Mouse (Mus musculus) layer of hippocampus, adult 9-10 months (tissue): Measurements from ENCODE around the gene Lpo.

Experiments used
- DNase-seq: peaks from one replicate; pipeline ENCODE4 v3.0.0; 2022; ENCODE audit warnings: low spot score

Lpo gene

DNA sequence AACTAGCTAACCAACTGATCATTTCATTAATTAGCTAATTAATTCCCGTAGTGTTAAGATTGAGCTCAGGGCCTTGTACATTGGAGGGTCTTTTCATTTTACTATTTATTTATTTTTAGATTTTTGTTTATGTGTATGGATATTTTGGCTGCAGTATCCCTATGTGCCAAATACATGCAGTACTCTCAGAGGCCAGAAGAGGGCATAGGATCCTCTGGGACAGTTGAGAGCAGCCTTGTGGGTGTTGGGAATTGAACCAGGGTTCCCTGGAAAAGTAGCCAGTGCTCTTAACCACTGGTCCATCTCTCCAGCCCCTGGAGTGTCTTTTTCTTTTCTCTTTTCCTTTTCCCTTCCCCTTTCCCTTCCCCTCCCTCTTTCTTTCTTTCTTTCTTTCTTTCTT lies 22.6 kb downstream of the Lpo start:
- DNase-seq, result no peak

DNA sequence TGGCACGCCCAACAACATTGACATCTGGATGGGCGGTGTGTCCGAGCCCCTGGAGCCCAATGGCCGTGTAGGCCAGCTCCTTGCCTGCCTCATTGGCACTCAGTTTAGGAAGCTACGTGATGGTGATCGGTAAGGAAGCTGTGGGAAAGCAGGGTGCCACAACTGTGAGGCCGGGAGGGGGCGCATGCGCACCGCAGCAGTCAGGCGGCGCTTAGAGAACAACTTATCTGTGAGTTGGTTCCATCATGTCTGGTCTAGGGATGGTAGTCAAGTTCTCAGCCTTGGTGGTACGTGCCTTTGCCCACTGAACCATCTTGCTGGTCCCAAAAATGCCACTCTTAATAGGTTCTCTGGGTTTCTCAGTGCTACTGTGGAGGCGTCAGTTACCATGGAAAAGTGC lies 25.5 kb downstream of the Lpo start:
- DNase-seq, result no peak

DNA sequence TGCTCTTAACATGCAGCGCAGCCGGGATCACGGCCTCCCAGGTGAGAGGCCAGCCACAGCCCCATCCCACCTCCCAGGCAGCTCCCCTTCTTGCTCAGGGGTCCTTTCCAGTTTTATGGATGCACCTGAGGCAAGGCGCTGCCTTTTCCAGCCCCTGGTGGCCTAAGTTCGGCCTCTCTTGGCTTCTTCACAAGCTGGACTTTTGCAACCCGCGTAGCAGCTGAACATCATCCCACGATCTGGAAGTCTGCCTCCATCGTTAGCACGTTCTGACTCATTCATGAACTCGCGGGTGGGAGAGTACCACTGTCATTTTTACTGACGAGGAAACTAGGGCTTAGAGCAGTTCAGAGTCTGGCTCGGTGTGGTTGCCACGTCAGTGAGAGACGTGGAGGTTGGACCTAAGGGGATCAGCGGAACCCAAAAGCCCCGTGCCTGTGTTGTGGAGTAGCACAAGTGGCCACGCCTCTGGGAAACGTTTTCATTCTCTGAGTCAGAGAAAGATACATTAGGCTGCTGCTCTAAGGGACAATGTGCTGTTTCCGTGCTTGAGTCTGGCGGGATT lies 26.3 kb downstream of the Lpo start:
- DNase-seq, result no peak

DNA sequence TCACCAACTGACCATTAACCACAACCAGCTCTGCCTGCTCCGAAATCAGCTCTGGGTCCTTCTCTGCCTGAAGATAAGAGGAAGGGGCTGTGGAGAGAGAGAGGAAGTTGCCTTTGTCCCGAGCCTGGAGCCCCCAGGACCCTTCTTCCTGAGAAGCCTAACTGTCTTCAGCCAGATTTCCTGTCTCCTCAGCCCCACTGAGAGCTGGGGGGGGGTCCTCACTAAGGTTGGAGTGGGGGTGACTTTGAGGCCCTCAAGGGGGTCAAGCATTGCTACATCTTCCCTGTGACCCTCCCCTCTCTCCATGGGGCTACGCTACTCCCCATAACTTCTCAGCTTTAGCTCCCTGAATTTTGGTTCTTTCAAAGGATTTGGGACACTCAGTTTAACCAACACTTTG lies 34.6 kb downstream of the Lpo start, which contains the start of gene Mpo:
Mpo (plus strand) TSS at position 122 of the 400 bp plus-strand sequence.
- DNase-seq, result no peak

DNA sequence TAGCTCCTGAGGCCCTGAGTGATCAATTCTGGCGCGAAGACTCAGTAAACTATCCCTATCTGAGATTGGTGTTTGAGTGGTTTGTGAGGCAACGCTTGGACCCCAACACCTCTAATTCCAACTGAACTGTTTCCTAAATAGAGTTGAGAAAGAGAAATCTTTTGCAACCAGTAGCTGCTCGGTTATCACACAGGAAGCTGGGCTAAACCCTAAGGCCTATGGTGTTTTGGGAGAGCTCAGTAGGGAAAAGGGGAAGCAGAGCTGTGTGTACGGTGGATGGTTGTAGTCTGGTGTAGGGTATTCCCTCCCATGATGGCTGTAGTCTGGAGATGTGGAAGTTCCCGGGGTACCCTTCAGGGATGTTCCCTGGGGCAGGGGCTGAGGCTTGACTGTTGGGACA lies 38.0 kb downstream of the Lpo start:
- DNase-seq, result no peak

DNA sequence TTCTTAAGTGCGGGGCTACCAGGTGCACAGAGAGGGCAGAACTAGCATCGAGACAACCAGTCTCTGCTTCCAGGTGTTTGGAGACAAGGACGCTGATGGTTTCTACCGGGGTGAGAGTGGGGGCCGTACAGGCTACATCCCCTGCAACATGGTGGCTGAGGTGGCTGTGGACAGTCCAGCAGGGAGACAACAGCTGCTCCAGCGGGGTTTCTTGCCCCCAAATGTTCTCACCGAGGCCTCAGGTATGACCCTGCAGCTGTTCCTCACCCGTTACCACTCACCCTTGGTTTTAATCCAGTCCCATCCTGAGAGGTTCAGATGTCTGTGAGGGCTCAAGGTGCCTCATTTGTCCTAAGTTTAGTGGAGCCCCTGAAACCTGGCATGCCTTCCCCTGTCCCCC lies 48.0 kb downstream of the Lpo start:
- DNase-seq, result no peak

DNA sequence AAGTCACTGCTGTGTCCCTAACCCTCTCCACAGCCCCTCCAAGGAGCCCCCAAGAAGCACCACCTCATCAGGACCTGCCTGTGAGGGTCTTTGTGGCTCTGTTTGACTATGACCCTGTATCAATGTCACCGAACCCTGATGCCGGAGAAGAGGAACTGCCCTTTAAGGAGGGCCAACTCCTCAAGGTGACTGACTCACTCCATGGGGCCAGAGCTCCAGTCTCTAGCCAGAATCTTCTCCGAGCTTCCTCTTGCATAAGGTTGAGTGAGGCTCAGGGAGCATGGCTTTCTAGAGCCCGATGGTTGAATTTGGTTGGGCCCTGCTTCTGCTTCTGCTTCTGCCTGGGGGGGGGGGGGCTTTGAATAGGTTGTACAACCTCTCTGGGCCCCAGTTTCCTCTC lies 48.7 kb downstream of the Lpo start:
- DNase-seq, result no peak

DNA sequence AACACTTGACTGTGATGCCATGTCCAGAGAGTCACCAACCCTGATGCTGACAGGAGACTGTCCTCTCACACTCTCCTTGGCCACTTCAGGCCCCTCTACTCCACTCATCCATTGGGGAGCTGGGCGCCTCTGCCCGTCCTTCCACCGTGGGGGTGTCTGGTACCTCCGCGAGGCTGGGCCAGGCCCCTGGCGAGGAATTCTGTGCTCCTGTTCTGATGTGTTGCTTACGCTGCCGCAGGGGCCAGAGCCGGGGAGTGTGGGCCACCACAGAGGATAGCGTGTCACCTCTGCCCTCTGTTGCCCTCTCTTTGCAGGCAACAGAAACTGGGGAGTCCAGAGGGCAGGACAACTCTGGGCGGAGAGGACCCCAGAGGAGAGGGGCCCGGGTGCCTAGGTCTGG lies 49.2 kb downstream of the Lpo start:
- no peak for DNase-seq

DNA sequence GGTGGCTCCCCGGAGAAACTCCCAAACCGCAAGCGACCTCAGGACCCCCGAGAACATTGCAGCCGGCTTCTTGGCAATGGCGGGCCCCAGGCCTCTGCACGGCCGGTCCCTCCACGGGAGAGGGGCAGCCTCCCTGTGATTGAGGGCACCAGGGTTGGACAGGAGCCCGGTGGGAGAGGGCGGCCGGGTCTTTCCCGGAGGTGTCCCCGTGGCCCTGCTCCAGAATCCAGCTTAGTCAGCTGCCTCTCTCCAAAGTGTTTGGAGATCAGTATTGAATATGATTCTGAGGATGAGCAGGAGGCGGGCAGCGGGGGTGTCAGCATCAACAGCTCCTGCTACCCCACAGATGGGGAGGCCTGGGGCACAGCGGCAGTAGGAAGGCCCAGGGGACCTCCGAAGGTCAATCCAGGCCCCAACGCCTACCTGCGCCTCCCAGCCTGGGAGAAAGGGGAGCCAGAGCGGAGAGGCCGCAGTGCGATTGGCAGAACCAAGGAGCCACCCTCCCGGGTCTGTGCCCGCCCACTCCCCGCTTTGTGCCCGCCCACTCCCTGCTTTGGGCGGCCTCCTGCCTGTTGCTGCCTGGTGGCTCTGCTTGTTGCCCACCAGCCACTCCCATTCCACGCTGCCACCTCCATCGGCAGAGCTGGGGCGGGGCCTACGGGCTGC lies 49.9 kb downstream of the Lpo start:
- DNase-seq, result no peak

DNA sequence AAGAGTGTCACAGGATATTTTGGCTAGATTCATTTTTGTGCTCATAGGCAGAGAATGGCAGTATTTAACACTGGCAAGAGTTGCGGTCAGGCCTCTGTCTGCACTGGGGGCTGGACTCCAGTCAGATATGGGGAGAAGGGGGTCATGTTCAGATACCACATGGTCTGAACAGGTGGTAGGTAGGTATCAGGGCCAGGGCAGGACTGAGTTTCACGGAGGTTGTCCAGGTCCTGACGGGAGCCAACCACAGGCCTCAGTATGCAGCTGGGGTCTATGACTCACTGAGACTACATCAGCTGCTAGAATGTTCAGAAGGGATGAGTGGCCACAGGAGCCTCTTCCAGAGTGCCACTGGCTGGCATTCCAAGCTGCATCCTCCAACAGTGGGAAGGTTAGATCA lies 55.7 kb downstream of the Lpo start:
- no peak for DNase-seq

DNA sequence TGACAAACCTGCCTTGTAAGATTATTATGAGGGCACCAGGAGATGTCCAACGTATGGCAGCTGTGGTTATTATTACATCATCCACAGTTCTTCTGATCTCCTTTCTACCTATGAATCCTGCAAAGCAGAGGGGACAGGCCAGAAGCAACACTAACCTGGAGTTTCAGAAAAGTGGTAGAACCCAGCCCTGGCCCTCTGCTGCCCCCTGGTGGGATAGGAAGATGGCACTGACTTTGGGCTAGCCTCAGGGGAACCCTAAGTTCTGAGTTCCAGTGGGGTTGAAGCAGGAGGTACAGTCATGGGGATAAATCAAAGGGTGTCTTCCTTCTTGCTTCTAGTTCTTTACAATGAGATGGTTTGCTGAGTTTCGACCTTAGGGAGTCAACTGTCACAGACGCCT lies 57.1 kb downstream of the Lpo start:
- DNase-seq, result no peak

DNA sequence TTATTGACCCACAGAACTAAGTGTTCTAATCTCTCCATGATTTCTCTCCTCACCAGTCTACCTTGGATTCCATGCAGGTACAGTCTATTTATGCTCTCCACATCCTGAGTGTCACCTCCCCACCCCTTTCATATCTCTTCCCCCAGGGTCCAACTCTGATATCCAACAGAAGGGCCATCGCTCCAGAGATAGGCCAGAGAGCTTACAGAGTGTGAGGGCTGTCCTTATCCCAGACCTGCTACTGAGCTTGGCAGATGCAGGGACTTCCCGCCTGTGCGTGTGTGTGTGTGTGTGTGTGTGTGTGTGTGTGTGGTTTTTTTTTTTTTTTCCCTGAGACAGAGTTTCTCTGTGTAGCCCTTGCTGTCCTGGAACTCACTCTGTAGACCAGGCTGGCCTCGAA lies 59.3 kb downstream of the Lpo start:
- no peak for DNase-seq

DNA sequence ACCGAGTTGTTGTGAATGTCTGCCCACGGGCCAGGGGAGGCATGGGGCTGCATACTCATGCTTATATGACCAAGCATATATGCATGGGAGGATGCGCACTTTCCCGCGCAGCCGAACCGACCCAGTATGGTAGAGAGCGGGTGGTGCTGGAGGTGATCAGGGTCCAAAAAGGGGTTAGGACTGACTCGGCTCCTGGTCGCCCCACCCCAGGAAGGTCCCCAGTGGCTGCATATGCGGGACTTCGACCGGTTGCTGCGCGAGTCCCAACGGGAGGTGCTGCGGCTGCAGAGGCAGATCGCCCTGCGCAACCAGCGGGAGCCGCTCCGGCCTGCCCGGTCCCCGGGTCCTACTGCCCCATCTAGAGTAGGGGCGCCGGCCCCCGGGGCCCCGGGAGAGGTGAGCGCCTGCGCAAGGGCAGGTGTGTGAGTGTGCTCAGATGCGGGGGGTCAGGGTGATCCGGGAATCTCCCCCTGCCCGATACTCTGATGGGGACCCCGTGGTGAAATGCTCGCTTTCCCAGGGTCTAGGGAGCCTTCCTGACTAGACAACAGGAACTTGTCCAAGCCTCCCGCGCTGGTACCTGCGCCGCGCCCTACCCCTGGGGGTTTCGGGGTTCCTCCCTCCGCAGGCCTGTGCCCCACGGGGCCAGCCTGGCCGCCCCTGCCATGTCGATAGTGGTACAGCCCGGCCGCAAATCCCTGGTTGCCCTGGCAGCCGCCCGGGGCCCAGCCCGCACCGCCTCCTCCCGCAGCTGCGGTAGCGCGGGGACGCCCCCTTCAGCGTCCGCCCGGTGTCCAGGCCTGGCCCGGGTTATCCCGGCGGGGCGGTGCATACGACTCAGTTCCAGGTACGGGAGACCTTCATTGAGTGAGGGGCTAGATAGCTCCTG lies 63.9 kb downstream of the Lpo start:
- no peak for DNase-seq

DNA sequence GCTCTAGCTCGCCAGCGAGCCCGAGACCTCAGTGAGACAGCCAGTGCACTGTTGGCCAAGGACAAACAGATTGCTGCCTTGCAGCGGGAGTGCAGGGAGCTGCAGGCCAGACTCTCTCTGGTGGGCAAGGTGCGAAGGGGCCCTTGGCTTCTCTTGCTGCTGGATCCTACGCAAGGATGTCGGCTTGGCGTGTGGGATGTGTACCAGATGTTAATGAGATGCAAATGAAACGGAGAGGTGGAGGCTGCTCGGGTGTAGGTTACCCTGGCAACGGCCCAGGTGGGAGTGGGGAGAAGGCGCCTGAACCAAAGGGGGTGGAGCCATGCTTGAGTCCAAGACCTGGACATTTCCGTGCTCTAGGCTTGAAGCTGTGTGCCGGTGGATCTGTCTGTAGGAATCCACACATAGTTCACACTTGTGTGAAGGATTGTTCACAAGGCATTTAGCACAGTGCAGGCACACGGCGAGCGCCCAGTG lies 64.5 kb downstream of the Lpo start:
- no peak for DNase-seq

DNA sequence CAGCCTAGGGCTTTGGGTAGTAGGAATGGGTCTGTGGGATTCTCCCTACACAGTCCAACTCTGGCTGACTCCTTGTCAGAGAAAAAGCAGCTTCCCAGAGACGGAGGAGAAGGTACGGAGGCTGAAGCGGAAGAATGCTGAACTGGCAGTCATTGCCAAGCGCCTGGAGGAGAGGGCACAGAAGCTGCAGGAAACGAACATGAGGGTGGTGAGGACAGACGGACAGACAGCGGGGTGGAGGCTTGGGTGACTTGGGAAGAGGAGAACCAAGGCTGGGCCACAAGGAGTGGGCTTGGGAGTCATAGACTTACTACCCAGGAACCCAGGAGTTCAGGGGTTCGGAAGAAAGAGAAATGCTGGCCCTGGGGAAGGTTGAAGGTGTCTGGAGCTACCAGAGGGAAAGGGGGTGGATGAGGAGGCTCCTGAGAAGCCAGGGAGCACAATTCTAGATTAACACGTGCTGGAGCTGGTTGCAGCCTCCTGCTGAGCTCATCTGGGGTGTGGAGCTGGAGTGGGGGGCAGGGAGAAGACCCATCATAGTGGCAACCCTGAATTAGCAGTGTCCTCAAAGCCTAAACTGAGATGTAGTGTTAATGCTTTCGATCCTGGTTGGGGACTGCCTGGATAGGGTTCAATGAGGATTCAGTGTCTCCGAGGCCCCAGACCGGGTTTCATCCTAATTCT lies 65.2 kb downstream of the Lpo start:
- DNase-seq, result no peak

DNA sequence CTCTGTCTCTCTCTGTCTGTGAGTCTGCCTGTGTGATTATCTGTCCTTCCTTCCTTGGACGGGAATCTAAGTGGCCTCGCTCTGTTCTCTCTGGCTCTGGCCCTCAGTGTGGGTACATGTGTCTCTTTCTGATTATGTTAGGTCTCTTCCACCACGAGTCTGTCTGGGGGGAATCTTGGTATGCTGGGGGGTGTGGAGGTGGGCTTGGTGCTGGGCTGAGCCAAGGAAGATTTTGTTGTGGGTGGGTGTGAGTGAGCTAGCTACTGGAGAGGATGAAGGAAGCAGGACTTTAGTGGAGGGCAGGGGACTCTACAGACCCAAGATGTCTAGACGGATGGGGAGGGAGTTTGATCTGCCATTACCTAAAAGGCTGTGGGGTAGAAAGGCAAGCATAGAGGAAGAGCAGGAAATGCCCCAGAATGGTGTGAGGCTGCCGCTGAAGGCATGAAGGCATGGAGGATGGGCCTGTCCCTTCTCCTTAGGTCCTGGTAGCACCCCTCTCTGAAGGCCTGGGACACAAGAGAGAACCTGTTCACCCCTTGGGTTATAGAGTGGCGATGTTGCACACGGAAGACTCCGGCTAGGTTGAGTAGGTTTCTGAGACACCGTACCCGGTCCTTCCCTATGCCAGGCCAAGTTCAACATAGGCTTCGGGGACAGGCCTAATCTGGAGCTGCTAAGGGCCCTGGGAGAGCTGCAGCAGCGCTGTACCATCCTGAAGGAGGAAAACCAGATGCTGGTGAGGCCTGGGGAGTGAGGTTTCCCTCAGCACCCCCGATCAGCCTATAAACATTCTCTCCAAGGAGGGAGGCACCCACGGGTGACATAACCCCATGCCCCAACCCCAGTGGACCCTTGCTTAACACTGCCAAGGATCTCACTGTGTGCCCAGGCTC lies 66.0 kb downstream of the Lpo start:
- no peak for DNase-seq

DNA sequence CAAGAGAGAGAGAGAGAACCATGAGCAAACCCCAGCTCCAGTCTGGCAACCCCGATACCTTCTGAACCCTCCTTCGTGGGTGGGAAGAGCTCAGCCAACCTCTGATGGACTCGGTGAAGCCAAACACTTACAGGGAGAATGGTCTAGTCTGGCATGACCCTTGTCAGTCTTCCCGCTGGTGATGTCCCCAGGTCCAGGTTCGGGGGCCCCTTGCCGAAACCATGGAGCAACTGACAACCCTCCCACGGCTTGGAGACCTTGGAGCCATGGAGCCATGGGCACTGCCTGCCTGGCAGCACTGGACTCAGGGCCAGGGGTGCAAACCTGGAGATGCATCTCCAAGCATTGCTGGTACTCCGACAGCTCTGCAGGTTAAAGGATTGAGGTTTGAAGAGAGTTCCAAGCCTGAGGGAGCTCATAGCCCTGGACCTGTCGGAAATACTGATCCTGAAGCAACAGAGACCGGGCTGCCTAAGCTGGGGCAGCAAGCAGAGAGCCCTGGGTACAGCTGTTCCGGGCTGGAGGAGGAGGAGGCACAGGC lies 66.8 kb downstream of the Lpo start:
- DNase-seq, result no peak

DNA sequence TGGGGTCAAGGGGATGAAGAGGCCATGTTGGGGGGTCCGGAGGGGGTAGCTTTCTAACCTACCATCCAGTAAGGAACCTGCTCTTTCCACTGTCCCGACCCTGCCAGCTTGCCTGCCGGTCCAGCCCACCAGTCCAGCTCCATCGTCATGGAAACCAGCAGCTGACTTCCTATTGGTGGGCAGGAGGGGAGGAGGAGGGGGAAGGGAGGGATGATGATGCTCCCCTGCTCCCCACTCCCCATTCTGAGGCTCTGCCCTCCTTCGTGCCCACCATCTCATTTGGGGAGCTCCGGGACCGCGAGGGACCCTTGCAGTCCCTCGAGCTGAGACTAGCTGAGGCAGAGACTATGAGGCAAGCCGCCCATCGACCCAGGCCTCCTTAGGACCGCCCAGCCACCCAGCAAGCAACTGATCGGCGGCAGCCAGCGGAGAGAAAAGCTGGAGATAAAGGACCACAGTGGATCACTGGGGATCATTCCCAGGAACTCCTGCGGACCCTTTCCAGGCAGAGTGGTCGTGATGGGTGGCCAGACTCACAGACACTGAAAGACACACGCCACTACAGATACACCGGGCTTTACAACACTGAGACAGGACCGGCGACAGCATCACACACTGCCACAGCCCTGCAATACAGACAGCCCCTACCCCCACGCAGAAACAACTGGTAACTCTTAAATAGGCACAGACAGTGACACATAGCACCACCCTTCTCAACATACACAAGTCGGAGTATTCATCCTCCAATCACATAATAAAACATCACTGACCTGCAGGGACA lies 67.6 kb downstream of the Lpo start, which contains the start of gene Tspoap1:
Tspoap1 (plus strand) TSS at position 241 of the 781 bp plus-strand sequence.
- DNase-seq, result no peak

DNA sequence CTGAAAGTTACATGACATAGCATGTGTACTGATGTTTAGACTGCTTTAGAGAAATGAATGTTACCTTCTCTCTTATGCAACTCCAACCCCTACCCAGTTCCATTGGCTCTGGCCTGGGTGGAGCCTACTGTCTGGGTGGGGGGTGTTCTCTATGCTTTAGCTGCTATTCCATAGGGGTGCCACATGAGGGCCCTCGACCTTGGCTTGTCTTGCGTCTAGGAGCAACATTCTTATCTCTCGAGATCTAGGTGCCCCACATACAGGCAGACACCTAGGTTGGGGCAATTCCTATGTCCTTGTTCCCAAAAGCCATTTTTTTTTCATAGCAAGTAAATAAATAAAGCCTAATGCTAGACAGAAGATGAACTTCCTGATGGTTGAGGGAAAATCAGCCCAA lies 68.5 kb downstream of the Lpo start:
- DNase-seq, result no peak

DNA sequence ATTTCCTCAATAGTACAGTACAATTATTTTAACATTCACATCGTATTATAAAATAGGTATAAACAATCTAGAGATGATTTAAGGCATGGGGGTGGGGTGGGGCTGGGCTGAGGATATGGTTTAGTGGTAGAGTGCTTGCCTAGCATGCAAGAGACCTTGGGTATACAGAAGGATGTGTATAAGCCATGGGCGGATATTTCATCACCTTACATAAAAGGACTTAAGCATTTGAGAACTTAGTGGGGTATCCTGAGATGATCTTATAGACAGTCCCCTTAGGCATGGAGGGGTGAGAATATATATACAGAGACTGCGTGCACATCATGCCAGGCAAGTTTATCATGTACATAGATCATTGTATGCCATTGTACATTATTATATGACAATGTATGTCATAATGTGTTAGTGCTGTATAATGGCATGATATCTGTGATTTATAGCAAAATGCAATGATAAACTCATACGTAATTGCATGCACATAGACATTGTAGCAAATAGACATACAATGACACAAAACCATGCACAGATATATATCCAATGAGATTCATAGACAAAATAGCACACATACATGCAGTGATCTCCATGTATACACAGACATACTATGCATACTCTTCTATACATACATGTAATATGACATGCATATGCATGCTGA lies 69.0 kb downstream of the Lpo start:
- no peak for DNase-seq
